Mouse (Mus musculus) stomach, postnatal 0 days (tissue): ENCODE measurements around the gene Specc1.

ENCODE experiments used
- CTCF ChIP-seq: IDR thresholded peaks from 2 replicates; pipeline ENCODE4 v1.5.1; 2016; ENCODE audit warnings: antibody characterized with exemption, low read depth, mild to moderate bottlenecking, moderate library complexity
- EP300 ChIP-seq: optimal IDR thresholded peaks from 2 replicates; pipeline ENCODE3; 2016; ENCODE audit warnings: antibody characterized with exemption

DNA sequence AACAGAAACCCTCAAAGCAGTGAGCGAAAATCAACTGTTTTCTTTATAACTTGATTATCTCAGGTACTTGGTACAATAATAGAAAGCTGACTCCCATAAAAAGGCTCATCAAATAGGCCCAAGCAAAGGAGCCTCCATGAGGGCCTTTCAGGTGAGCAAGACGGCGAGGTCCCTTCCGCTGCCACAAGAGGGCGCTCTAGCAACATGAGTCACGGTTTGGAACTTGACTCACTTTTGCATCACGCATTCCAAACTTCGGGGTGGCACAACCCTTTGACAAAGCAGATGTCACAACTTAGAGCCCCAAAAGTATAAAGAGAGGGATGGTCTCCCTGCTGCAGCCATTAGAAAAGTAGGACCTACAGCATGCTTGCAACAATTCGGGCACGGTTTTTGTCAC lies 5.9 kb upstream of the Specc1 start:
- TF ChIP-seq CTCF (peak; percentile 92), EP300 (no peak)
